Mouse (Mus musculus) lung, adult 2 months (tissue): ENCODE measurements around the gene Gigyf2.

Source experiments
- CTCF ChIP-seq: fragments of 200-500 bp; IDR thresholded peaks from 2 replicates; pipeline ENCODE4 v1.5.1; 2011; ENCODE audit warnings: mild to moderate bottlenecking, low read length, control low read depth; ENCODE audit not compliant: insufficient read depth
- POLR2A ChIP-seq: fragments of 200-500 bp; IDR thresholded peaks from 2 replicates; pipeline ENCODE4 v1.6.1; 2011; ENCODE audit warnings: low read depth, mild to moderate bottlenecking, control low read depth, low read length, borderline replicate concordance; ENCODE audit errors: extremely low read depth

- no peak for TF ChIP-seq CTCF
- no peak for TF ChIP-seq POLR2A
Measured at GRCm38 (mm10) chr1:87309621-87310020, 17.2 kb upstream of the Gigyf2 start.
